Mouse (Mus musculus) bone marrow, adult 2 months (tissue): ENCODE results near the gene Kcnip3.

Experiments
- CTCF ChIP-seq: fragments of 200-500 bp; IDR thresholded peaks from 2 replicates; pipeline ENCODE4 v1.5.1; 2011; ENCODE audit warnings: low read length, control low read depth; ENCODE audit not compliant: control insufficient read depth, insufficient read depth
- POLR2A ChIP-seq: fragments of 200-500 bp; IDR thresholded peaks from 2 replicates; pipeline ENCODE4 v1.6.1; 2011; ENCODE audit warnings: low read depth, mild to moderate bottlenecking, control low read depth, low read length, borderline replicate concordance; ENCODE audit not compliant: control insufficient read depth

- no peak for TF ChIP-seq CTCF
- TF ChIP-seq POLR2A = no peak
These were observed 37.3 kb downstream of the Kcnip3 start for GRCm38 (mm10) chr2:127484476-127485170.
